Mouse (Mus musculus): ENCODE measurements around the gene Gm20888. TPM values are rescaled to one million over a fixed set of nuclear protein-coding genes. Genes with fewer than 3 reads are reported as not detected.

The Gm20888 gene
- not detected for polyA plus RNA-seq (2015; fragmentation: Illumina TruSeq; extraction: RNeasy Lipid Tissue Mini Kit (QIAGEN cat#74804); ENCODE audit: low read depth, low replicate concordance)

DNA sequence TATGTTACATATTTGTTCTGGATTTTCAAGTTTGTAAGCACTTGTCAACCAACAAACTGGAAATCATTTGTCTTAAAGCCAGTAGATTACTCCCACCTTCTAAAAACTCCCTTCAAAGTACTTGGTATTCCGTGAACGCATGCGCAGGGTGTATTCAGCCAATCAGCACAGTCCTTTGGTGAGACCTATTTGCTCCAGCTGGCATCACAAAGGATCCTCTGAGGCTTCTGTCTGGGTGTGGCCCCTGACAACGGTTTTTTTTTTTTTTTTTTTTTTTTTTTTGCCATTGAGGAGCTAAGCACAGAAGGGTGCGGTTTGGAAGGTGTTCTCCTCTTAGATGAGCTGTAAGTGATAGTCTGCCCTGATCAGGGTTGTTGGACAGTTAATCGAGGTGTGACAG is at the start of gene Gm20888:
Gene Gm20888 (plus strand): TSS at position 301 of the 400 bp plus-strand sequence.

Other genes with a start within 250 kb of the Gm20888 start
- not detected for gene Gm21118, start 168.2 kb upstream of the Gm20888 start, polyA plus RNA-seq (2015; fragmentation: Illumina TruSeq; extraction: RNeasy Lipid Tissue Mini Kit (QIAGEN cat#74804); ENCODE audit: low read depth, low replicate concordance)
- not detected for gene Gm29423, start 138.6 kb upstream of the Gm20888 start, polyA plus RNA-seq (2015; fragmentation: Illumina TruSeq; extraction: RNeasy Lipid Tissue Mini Kit (QIAGEN cat#74804); ENCODE audit: low read depth, low replicate concordance)
- gene Gm29644, start 138.5 kb upstream of the Gm20888 start, polyA plus RNA-seq (2015; fragmentation: Illumina TruSeq; extraction: RNeasy Lipid Tissue Mini Kit (QIAGEN cat#74804); ENCODE audit: low read depth, low replicate concordance): not detected